Mouse (Mus musculus): ENCODE data around the gene Bmp4. TPM values are rescaled to one million over a fixed set of nuclear protein-coding genes. Genes with fewer than 3 reads are reported as not detected.

Bmp4 gene
- 21.3 and 24.1 TPM in 2 replicates for polyA plus RNA-seq (2015; fragmentation: Nextera tagmentation; extraction: Ambion mirVana)

GRCm38 (mm10) chr14:46390249-46390775 lies at the start of gene Bmp4:
Gene Bmp4, minus strand, starts transcription at chr14:46390669.
- Histone ChIP-seq H3K27ac (peak within 1 kb of the TSS; percentile 32; the same call in 1 of the 2 replicates), H3K4me2 (ENCODE audit: low read length) (peak within 1 kb of the TSS; percentile 72), H3K4me1 (replicated peaks; ENCODE audit: insufficient read depth, low read length) (peaks cover 15% of the 10 kb centered on the region; the same call in 1 of the 2 replicates), H3K9ac (ENCODE audit: low read depth, low read length) (peak within 1 kb of the TSS; percentile 54), H3K9me3 (replicated peaks; ENCODE audit: low read length) (no peaks in the 10 kb centered on the region), H3K4me3 (replicated peaks; ENCODE audit: low read depth, low read length) (peak within 1 kb of the TSS; percentile 56), H3K27me3 (ENCODE audit: insufficient read depth, low read length) (no peaks in the 10 kb centered on the region), H3K36me3 (ENCODE audit: insufficient read depth, low read length) (no peaks in the 10 kb centered on the region)
- ATAC-seq (replicated peaks; ENCODE audit: low FRiP score, low read depth) (no peak), DNase-seq (ENCODE audit: low spot score) (peak; percentile 78)
- no peak for TF ChIP-seq CTCF (IDR thresholded peaks at IDR 0.05; ENCODE audit: low read depth)
- WGBS = 2% methylated on average over 25 of the region's 26 CpGs

DNA sequence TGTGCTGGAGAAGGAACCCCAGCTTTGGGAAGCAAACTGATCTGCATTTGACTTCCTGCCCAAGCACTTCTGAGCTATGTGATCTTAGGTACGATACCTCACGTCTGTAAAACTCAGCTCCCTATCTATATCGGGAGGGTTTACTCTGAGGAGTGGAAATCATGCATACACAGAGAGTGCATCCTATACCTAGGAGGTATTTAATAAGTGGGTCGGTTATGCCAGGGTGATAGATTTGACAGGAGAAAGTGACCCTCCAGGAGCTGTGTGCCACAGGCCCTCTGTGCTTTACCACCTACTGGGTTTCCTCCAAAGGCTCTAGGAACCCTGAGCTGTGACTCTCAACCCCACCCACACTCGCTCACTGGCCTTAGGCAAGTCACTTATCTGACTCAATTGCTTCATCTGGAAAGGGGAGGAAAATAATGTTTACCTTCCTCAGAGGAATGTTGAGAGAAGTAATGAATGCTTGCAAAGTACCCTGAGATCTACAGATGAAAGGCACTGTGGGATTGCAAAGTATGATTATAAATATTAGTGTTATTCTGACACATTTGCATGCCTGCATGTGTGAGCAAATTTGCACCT lies 49.1 kb upstream of the Bmp4 start:
- Histone ChIP-seq H3K9ac (ENCODE audit: low read depth, low read length) (no peak overlapping the region), H3K27ac (no peak overlapping the region), H3K4me2 (ENCODE audit: low read length) (no peak overlapping the region), H3K36me3 (ENCODE audit: insufficient read depth, low read length) (no peaks in the 10 kb centered on the region), H3K9me3 (replicated peaks; ENCODE audit: low read length) (no peaks in the 10 kb centered on the region), H3K4me3 (replicated peaks; ENCODE audit: low read depth, low read length) (no peak overlapping the region), H3K27me3 (ENCODE audit: insufficient read depth, low read length) (no peaks in the 10 kb centered on the region), H3K4me1 (replicated peaks; ENCODE audit: insufficient read depth, low read length) (peaks cover 4% of the 10 kb centered on the region; the same call in 1 of the 2 replicates)
- no peak for ATAC-seq (replicated peaks; ENCODE audit: low FRiP score, low read depth)
- WGBS = 79% methylated on average over 5 of the region's 5 CpGs
- TF ChIP-seq CTCF (IDR thresholded peaks at IDR 0.05; ENCODE audit: low read depth) = no peak
- no peak for DNase-seq (ENCODE audit: low spot score)

GRCm38 (mm10) chr14:46436471-46437090 lies 46.1 kb upstream of the Bmp4 start:
- no peak overlapping the region for H3K9ac ChIP-seq (ENCODE audit: low read depth, low read length)

GRCm38 (mm10) chr14:46430231-46430630 lies 39.8 kb upstream of the Bmp4 start:
- Histone ChIP-seq H3K27me3 (ENCODE audit: insufficient read depth, low read length) (no peaks in the 10 kb centered on the region), H3K4me2 (ENCODE audit: low read length) (no peak overlapping the region), H3K9ac (ENCODE audit: low read depth, low read length) (no peak overlapping the region), H3K4me1 (replicated peaks; ENCODE audit: insufficient read depth, low read length) (no peaks in the 10 kb centered on the region), H3K9me3 (replicated peaks; ENCODE audit: low read length) (no peaks in the 10 kb centered on the region), H3K27ac (no peak overlapping the region), H3K4me3 (replicated peaks; ENCODE audit: low read depth, low read length) (no peak overlapping the region), H3K36me3 (ENCODE audit: insufficient read depth, low read length) (no peaks in the 10 kb centered on the region)
- 89% methylated on average over 5 of the region's 5 CpGs for WGBS
- no peak for ATAC-seq (replicated peaks; ENCODE audit: low FRiP score, low read depth)
- DNase-seq (ENCODE audit: low spot score) = no peak
- TF ChIP-seq CTCF (IDR thresholded peaks at IDR 0.05; ENCODE audit: low read depth) = no peak

More at GRCm38 (mm10) chr14:46436471-46437090, 46.1 kb upstream of the Bmp4 start:
- no peak for TF ChIP-seq CTCF (IDR thresholded peaks at IDR 0.05; ENCODE audit: low read depth)
- H3K27me3 ChIP-seq (ENCODE audit: insufficient read depth, low read length) = no peaks in the 10 kb centered on the region
- H3K4me1 ChIP-seq (replicated peaks; ENCODE audit: insufficient read depth, low read length) = peaks cover 4% of the 10 kb centered on the region; the same call in 1 of the 2 replicates
- no peak overlapping the region for H3K4me3 ChIP-seq (replicated peaks; ENCODE audit: low read depth, low read length)
- DNase-seq (ENCODE audit: low spot score) = peak; percentile 93
- peak overlapping the region; percentile 48 for H3K27ac ChIP-seq
- peak; percentile 71; the same call in 1 of the 2 replicates for ATAC-seq (replicated peaks; ENCODE audit: low FRiP score, low read depth)
- WGBS = 4% methylated on average over 9 of the region's 9 CpGs
- H3K4me2 ChIP-seq (ENCODE audit: low read length) = peak overlapping the region; percentile 18; the same call in 1 of the 2 replicates
- H3K36me3 ChIP-seq (ENCODE audit: insufficient read depth, low read length) = no peaks in the 10 kb centered on the region
- H3K9me3 ChIP-seq (replicated peaks; ENCODE audit: low read length) = no peaks in the 10 kb centered on the region

DNA sequence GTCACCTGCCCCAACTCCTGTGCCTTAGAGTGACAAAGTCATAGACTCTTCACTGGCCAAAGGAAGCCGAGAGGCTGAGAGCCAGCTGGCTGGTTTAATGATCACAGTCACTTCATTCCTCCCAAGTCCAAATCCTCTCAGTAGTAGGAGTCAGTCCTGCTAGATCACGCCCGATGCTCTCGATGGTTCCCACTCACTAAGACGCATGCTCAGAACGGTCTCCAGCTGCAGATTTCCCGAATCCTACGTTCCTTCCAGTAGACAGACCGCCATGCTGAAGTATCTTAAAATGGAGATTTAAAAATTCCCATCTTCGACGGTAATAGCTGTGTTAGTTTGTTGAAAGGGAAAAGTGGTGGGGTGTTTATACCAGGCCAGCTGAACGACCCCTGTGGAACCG lies 36.8 kb upstream of the Bmp4 start:
- WGBS = 95% methylated on average over 13 of the region's 13 CpGs
- H3K9ac ChIP-seq (ENCODE audit: low read depth, low read length) = no peak overlapping the region
- H3K36me3 ChIP-seq (ENCODE audit: insufficient read depth, low read length) = no peaks in the 10 kb centered on the region
- no peak for DNase-seq (ENCODE audit: low spot score)
- H3K4me2 ChIP-seq (ENCODE audit: low read length) = no peak overlapping the region
- no peaks in the 10 kb centered on the region for H3K27me3 ChIP-seq (ENCODE audit: insufficient read depth, low read length)
- H3K9me3 ChIP-seq (replicated peaks; ENCODE audit: low read length) = no peaks in the 10 kb centered on the region
- no peak overlapping the region for H3K4me3 ChIP-seq (replicated peaks; ENCODE audit: low read depth, low read length)
- TF ChIP-seq CTCF (IDR thresholded peaks at IDR 0.05; ENCODE audit: low read depth) = no peak
- H3K4me1 ChIP-seq (replicated peaks; ENCODE audit: insufficient read depth, low read length) = no peaks in the 10 kb centered on the region
- H3K27ac ChIP-seq = no peak overlapping the region
- ATAC-seq (replicated peaks; ENCODE audit: low FRiP score, low read depth) = no peak

DNA sequence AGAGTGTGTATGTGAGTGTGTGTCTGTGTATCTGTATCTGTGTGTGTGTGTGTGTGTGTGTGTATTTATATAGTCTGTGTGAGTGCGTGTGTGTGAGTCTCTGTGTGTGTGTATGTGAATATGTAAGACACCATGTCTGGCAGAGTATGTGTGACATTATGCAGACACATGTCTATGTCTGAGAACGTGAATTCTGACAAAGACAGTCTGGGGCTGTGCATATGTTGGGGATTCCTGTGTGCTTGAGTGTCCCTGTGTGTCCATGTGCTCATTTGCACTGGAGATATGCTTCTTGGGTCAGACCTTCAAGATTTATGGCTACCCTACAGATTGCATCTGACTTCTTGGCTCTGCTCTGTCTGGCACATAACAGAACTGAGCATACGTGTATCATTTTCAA lies 31.4 kb upstream of the Bmp4 start:
- no peaks in the 10 kb centered on the region for H3K4me1 ChIP-seq (replicated peaks; ENCODE audit: insufficient read depth, low read length)
- DNase-seq (ENCODE audit: low spot score) = no peak
- H3K9ac ChIP-seq (ENCODE audit: low read depth, low read length) = no peak overlapping the region
- TF ChIP-seq CTCF (IDR thresholded peaks at IDR 0.05; ENCODE audit: low read depth) = no peak
- H3K36me3 ChIP-seq (ENCODE audit: insufficient read depth, low read length) = no peaks in the 10 kb centered on the region
- ATAC-seq (replicated peaks; ENCODE audit: low FRiP score, low read depth) = no peak
- H3K4me2 ChIP-seq (ENCODE audit: low read length) = no peak overlapping the region
- no peak overlapping the region for H3K27ac ChIP-seq
- no peak overlapping the region for H3K4me3 ChIP-seq (replicated peaks; ENCODE audit: low read depth, low read length)
- WGBS = 73% methylated on average over 3 of the region's 3 CpGs
- H3K9me3 ChIP-seq (replicated peaks; ENCODE audit: low read length) = no peaks in the 10 kb centered on the region
- no peaks in the 10 kb centered on the region for H3K27me3 ChIP-seq (ENCODE audit: insufficient read depth, low read length)
